Mouse (Mus musculus): ENCODE measurements at regions not wholly inside any gene's neighbourhood (a gene's known extent, or its start where the extent isn't known, plus 50 kb on each side); places are given as distances from the start of the nearest gene placed in this dataset.

GRCm38 (mm10) chr17:45251034-45251730 is 182.4 kb downstream of the Cdc5l start:
- Histone ChIP-seq H3K27me3 (ENCODE audit: control insufficient read depth, insufficient read depth, low read depth, low read length) (no peaks in the 10 kb centered on the region), H3K27ac (ENCODE audit: low read length) (no peak overlapping the region), H3K4me3 (ENCODE audit: low read depth, low read length) (no peak overlapping the region), H3K4me2 (ENCODE audit: low read depth, low read length) (no peak overlapping the region), H3K9ac (ENCODE audit: low read depth, low read length) (no peak overlapping the region), H3K4me1 (ENCODE audit: control insufficient read depth, low read depth, low read length) (no peaks in the 10 kb centered on the region), H3K9me3 (replicated peaks; ENCODE audit: control insufficient read depth, low read length) (no peaks in the 10 kb centered on the region), H3K36me3 (ENCODE audit: control insufficient read depth, insufficient read depth) (no peaks in the 10 kb centered on the region)
- 24% methylated on average over 22 of the region's 22 CpGs for WGBS (ENCODE audit: insufficient replicate concordance)
- no peak for ATAC-seq (ENCODE audit: low read depth)

DNA sequence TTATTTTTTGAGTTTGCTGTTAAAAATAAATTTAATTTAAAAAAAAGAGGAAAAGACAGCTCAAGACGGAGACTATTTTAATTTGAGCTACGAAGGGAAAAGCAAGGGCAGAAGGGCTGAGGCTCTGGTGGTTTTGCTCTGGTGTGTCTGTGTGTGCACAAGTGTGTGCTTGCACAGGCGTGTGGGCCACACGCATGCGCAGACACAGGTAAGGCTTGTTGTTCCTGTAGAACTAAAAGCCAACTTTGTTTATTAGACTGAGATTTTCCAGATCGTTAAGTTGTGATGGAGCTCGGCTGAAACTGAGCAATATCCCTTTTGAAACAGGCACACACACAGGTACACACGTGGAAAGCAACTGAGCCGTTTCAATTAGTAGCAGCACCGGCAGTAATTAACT is 183.1 kb downstream of the Cdc5l start:
- 70% methylated on average over 10 of the region's 10 CpGs for WGBS (ENCODE audit: insufficient replicate concordance)
- no peak overlapping the region for H3K4me2 ChIP-seq (ENCODE audit: low read depth, low read length)
- no peaks in the 10 kb centered on the region for H3K4me1 ChIP-seq (ENCODE audit: control insufficient read depth, low read depth, low read length)
- no peaks in the 10 kb centered on the region for H3K36me3 ChIP-seq (ENCODE audit: control insufficient read depth, insufficient read depth)
- H3K27me3 ChIP-seq (ENCODE audit: control insufficient read depth, insufficient read depth, low read depth, low read length) = no peaks in the 10 kb centered on the region
- no peak for ATAC-seq (ENCODE audit: low read depth)
- H3K9ac ChIP-seq (ENCODE audit: low read depth, low read length) = no peak overlapping the region
- H3K27ac ChIP-seq (ENCODE audit: low read length) = no peak overlapping the region
- H3K4me3 ChIP-seq (ENCODE audit: low read depth, low read length) = no peak overlapping the region
- no peaks in the 10 kb centered on the region for H3K9me3 ChIP-seq (replicated peaks; ENCODE audit: control insufficient read depth, low read length)

DNA sequence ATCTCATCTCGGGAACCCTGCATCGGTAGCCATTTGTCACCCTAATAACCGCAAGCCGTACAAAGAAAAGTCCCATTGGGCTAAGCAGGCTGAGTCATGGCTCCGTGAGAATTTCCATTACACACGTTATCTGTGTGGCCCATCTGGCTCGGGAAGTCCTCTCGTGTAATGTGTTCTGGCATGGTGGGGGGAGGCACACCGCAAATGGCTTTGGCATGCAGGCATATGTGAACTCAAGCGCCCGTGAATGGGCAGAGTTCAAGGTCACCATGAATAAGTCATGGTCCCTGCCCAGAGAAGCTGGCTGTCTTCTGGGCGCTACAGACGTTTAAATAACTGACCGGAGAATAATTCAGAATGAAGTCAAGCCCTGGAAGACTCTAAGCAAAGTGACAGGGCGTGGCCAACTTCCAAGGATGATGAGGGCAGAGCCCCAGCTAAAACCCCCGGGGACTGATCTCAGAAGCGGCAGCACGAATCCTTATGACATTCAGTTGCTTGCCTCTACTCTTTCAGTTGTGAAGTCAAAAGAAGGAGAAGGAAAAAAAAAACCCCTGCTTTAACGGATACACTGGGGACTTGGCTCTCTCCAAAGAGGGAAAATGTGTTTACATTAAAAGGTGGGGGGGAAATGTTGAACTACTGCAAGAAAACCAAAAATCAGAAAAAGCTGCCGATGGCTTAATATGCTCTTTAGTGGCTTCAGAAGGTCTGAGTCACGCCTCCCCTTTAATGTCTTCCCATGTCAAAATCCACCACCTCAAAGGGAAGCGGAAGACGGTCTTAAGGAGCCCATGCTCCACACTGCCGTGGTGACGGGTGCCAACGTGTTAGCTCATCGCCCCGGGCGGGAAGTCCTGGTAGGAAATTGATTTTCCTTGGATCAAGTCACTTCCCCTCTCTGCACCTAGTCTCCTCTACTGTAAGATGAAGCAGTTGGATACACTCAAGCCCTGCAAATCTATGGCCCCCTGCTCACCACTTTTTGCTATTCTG is 186.1 kb downstream of the Cdc5l start:
- Histone ChIP-seq H3K4me2 (ENCODE audit: low read depth, low read length) (no peak overlapping the region), H3K9ac (ENCODE audit: low read depth, low read length) (no peak overlapping the region), H3K9me3 (replicated peaks; ENCODE audit: control insufficient read depth, low read length) (no peaks in the 10 kb centered on the region), H3K4me3 (ENCODE audit: low read depth, low read length) (no peak overlapping the region), H3K27me3 (ENCODE audit: control insufficient read depth, insufficient read depth, low read depth, low read length) (no peaks in the 10 kb centered on the region), H3K36me3 (ENCODE audit: control insufficient read depth, insufficient read depth) (no peaks in the 10 kb centered on the region), H3K4me1 (ENCODE audit: control insufficient read depth, low read depth, low read length) (no peaks in the 10 kb centered on the region), H3K27ac (ENCODE audit: low read length) (no peak overlapping the region)
- 61% methylated on average over 29 of the region's 29 CpGs for WGBS (ENCODE audit: insufficient replicate concordance)
- no peak for ATAC-seq (ENCODE audit: low read depth)

DNA sequence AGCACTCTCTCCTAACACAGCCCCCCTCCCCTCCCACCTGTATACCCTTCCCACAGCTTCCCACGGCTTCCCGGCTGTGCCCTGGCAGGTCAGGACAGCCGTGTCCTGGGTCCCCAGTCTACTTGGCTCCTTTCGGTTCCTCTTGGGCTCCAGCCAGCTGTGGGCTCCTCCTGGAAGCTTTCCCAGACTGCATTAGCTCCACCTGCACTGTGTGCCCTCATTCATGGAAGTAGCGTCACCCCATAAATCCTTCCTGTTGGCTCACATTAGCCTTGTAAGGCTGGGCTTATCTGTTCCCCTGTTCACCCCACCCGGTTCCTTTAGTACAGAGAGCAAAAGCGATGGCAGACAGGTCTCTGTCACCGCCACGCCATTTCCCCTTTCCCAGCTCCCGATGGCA is 188.7 kb downstream of the Cdc5l start:
- Histone ChIP-seq H3K9me3 (replicated peaks; ENCODE audit: control insufficient read depth, low read length) (no peaks in the 10 kb centered on the region), H3K36me3 (ENCODE audit: control insufficient read depth, insufficient read depth) (no peaks in the 10 kb centered on the region), H3K27me3 (ENCODE audit: control insufficient read depth, insufficient read depth, low read depth, low read length) (no peaks in the 10 kb centered on the region), H3K9ac (ENCODE audit: low read depth, low read length) (no peak overlapping the region), H3K4me1 (ENCODE audit: control insufficient read depth, low read depth, low read length) (no peaks in the 10 kb centered on the region), H3K4me2 (ENCODE audit: low read depth, low read length) (no peak overlapping the region), H3K27ac (ENCODE audit: low read length) (no peak overlapping the region), H3K4me3 (ENCODE audit: low read depth, low read length) (no peak overlapping the region)
- WGBS (ENCODE audit: insufficient replicate concordance) = 63% methylated on average over 10 of the region's 10 CpGs
- ATAC-seq (ENCODE audit: low read depth) = no peak

- WGBS (ENCODE audit: insufficient replicate concordance) = 72% methylated on average over 7 of the region's 7 CpGs
- no peaks in the 10 kb centered on the region for H3K9me3 ChIP-seq (replicated peaks; ENCODE audit: control insufficient read depth, low read length)
- no peaks in the 10 kb centered on the region for H3K27me3 ChIP-seq (ENCODE audit: control insufficient read depth, insufficient read depth, low read depth, low read length)
Observed at GRCm38 (mm10) chr17:45243103-45243502, 190.4 kb downstream of the Cdc5l start.

DNA sequence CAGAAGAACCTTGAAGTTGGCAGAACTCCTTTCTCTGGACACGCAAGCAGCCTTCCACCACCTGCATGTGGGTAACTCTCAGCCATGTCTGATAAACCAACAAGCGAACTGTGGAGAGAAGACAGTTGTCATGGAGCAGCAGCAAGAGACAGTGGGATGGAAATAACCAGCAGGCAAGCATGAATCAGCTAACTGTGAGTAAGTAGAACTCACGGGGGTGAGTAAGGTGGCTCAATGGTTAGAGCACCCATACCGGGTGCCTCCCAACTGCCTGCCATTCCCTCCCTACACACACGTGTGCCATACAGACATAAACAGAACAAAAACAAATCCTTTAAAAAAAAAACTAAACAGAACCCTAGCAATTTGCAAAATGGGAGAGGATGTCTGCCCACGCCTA is 191.5 kb downstream of the Cdc5l start:
- Histone ChIP-seq H3K4me3 (ENCODE audit: low read depth, low read length) (no peak overlapping the region), H3K9ac (ENCODE audit: low read depth, low read length) (no peak overlapping the region), H3K27me3 (ENCODE audit: control insufficient read depth, insufficient read depth, low read depth, low read length) (no peaks in the 10 kb centered on the region), H3K36me3 (ENCODE audit: control insufficient read depth, insufficient read depth) (no peaks in the 10 kb centered on the region), H3K9me3 (replicated peaks; ENCODE audit: control insufficient read depth, low read length) (no peaks in the 10 kb centered on the region; the same call in 1 of the 2 replicates), H3K4me2 (ENCODE audit: low read depth, low read length) (no peak overlapping the region), H3K27ac (ENCODE audit: low read length) (no peak overlapping the region), H3K4me1 (ENCODE audit: control insufficient read depth, low read depth, low read length) (no peaks in the 10 kb centered on the region)
- 72% methylated on average over 6 of the region's 6 CpGs for WGBS (ENCODE audit: insufficient replicate concordance)
- no peak for ATAC-seq (ENCODE audit: low read depth)

More at GRCm38 (mm10) chr17:45243103-45243502, 190.4 kb downstream of the Cdc5l start:
- Histone ChIP-seq H3K4me2 (ENCODE audit: low read depth, low read length) (no peak overlapping the region), H3K27ac (ENCODE audit: low read length) (no peak overlapping the region), H3K36me3 (ENCODE audit: control insufficient read depth, insufficient read depth) (no peaks in the 10 kb centered on the region), H3K4me1 (ENCODE audit: control insufficient read depth, low read depth, low read length) (no peaks in the 10 kb centered on the region), H3K9ac (ENCODE audit: low read depth, low read length) (no peak overlapping the region), H3K4me3 (ENCODE audit: low read depth, low read length) (no peak overlapping the region)
- no peak for ATAC-seq (ENCODE audit: low read depth)

GRCm38 (mm10) chr17:45240963-45241543 is 192.5 kb downstream of the Cdc5l start:
- Histone ChIP-seq H3K4me2 (ENCODE audit: low read depth, low read length) (no peak overlapping the region), H3K9me3 (replicated peaks; ENCODE audit: control insufficient read depth, low read length) (no peaks in the 10 kb centered on the region; the same call in 1 of the 2 replicates), H3K9ac (ENCODE audit: low read depth, low read length) (no peak overlapping the region), H3K4me1 (ENCODE audit: control insufficient read depth, low read depth, low read length) (no peaks in the 10 kb centered on the region), H3K27me3 (ENCODE audit: control insufficient read depth, insufficient read depth, low read depth, low read length) (no peaks in the 10 kb centered on the region), H3K4me3 (ENCODE audit: low read depth, low read length) (no peak overlapping the region), H3K36me3 (ENCODE audit: control insufficient read depth, insufficient read depth) (no peaks in the 10 kb centered on the region), H3K27ac (ENCODE audit: low read length) (no peak overlapping the region)
- no peak for ATAC-seq (ENCODE audit: low read depth)
- 63% methylated on average over 7 of the region's 7 CpGs for WGBS (ENCODE audit: insufficient replicate concordance)

- H3K9ac ChIP-seq (ENCODE audit: low read depth, low read length) = no peak overlapping the region
- no peak overlapping the region for H3K4me3 ChIP-seq (ENCODE audit: low read depth, low read length)
- no peak overlapping the region for H3K27ac ChIP-seq (ENCODE audit: low read length)
- 64% methylated on average over 6 of the region's 6 CpGs for WGBS (ENCODE audit: insufficient replicate concordance)
- no peaks in the 10 kb centered on the region for H3K27me3 ChIP-seq (ENCODE audit: control insufficient read depth, insufficient read depth, low read depth, low read length)
- H3K36me3 ChIP-seq (ENCODE audit: control insufficient read depth, insufficient read depth) = no peaks in the 10 kb centered on the region
- ATAC-seq (ENCODE audit: low read depth) = no peak
- no peaks in the 10 kb centered on the region for H3K4me1 ChIP-seq (ENCODE audit: control insufficient read depth, low read depth, low read length)
- no peaks in the 10 kb centered on the region; the same call in 1 of the 2 replicates for H3K9me3 ChIP-seq (replicated peaks; ENCODE audit: control insufficient read depth, low read length)
- H3K4me2 ChIP-seq (ENCODE audit: low read depth, low read length) = no peak overlapping the region
Observed at GRCm38 (mm10) chr17:45240545-45240944, 193.0 kb downstream of the Cdc5l start.
